Mouse (Mus musculus): ENCODE data around the gene Dap.

Dap gene

GRCm38 (mm10) chr15:31224135-31224761, at the start of gene Dap:
Gene Dap (plus strand): TSS chr15:31224314.
- peak; percentile 91 for DNase-seq (ENCODE audit: low read depth, low spot score)

- DNase-seq (ENCODE audit: low read depth, low spot score), result no peak
Observed at GRCm38 (mm10) chr15:31176566-31176965, 47.5 kb upstream of the Dap start.

- DNase-seq (ENCODE audit: low read depth, low spot score), result no peak
Observed at GRCm38 (mm10) chr15:31184651-31185443, 39.3 kb upstream of the Dap start.

- no peak for DNase-seq (ENCODE audit: low read depth, low spot score)
Observed at GRCm38 (mm10) chr15:31185506-31185905, 38.6 kb upstream of the Dap start.

GRCm38 (mm10) chr15:31186371-31186901, 37.7 kb upstream of the Dap start:
- DNase-seq (ENCODE audit: low read depth, low spot score), result no peak

GRCm38 (mm10) chr15:31192563-31192962, 31.6 kb upstream of the Dap start:
- no peak for DNase-seq (ENCODE audit: low read depth, low spot score)

- no peak for DNase-seq (ENCODE audit: low read depth, low spot score)
Observed at GRCm38 (mm10) chr15:31195776-31196175, 28.3 kb upstream of the Dap start.

- peak; percentile 32 for DNase-seq (ENCODE audit: low read depth, low spot score)
Observed at GRCm38 (mm10) chr15:31207346-31208093, 16.6 kb upstream of the Dap start.

- DNase-seq (ENCODE audit: low read depth, low spot score), result no peak
Observed at GRCm38 (mm10) chr15:31211910-31212309, 12.2 kb upstream of the Dap start.

- DNase-seq (ENCODE audit: low read depth, low spot score), result no peak
Observed at GRCm38 (mm10) chr15:31213619-31214270, 10.4 kb upstream of the Dap start.

GRCm38 (mm10) chr15:31222216-31222615, 1.9 kb upstream of the Dap start:
- no peak for DNase-seq (ENCODE audit: low read depth, low spot score)

- DNase-seq (ENCODE audit: low read depth, low spot score), result no peak
Observed at GRCm38 (mm10) chr15:31223596-31224134, 449 bp upstream of the Dap start.

- no peak for DNase-seq (ENCODE audit: low read depth, low spot score)
Observed at GRCm38 (mm10) chr15:31224806-31225642, 910 bp downstream of the Dap start.

- no peak for DNase-seq (ENCODE audit: low read depth, low spot score)
Observed at GRCm38 (mm10) chr15:31225643-31226325, 1.7 kb downstream of the Dap start.

GRCm38 (mm10) chr15:31226464-31226863, 2.4 kb downstream of the Dap start:
- DNase-seq (ENCODE audit: low read depth, low spot score), result no peak

GRCm38 (mm10) chr15:31227793-31228192, 3.7 kb downstream of the Dap start:
- DNase-seq (ENCODE audit: low read depth, low spot score), result no peak

GRCm38 (mm10) chr15:31233006-31233405, 8.9 kb downstream of the Dap start:
- no peak for DNase-seq (ENCODE audit: low read depth, low spot score)

- DNase-seq (ENCODE audit: low read depth, low spot score), result no peak
Observed at GRCm38 (mm10) chr15:31235794-31236548, 11.9 kb downstream of the Dap start.

GRCm38 (mm10) chr15:31236549-31236907, 12.4 kb downstream of the Dap start:
- no peak for DNase-seq (ENCODE audit: low read depth, low spot score)

Measured in retina, postnatal 7 days (tissue).